Mouse (Mus musculus) left cerebral cortex, postnatal 10 days (tissue): ENCODE results near the gene Csdc2. TPM values are rescaled to one million over a fixed set of nuclear protein-coding genes. Genes with fewer than 3 reads are reported as not detected.

Experiments used
- DNase-seq, 2 experiments: peaks; one replicate each; pipeline ENCODE4 v3.0.0; 2021 to 2022; ENCODE audit warnings: low spot score in 2 of 2, mixed read lengths in 1 of 2; ENCODE audit errors: extremely low spot score in 1 of 2
- intact Hi-C: fragments of 180-260 bp; cut with DNase I; formaldehyde crosslinking; loops from one replicate; pipeline ENCODE4 v1.15.1; 2025
- total RNA-seq, 2 experiments: library from RNA; stranded (reverse); gene quantifications; 2 replicates each; pipeline ENCODE4 v1.2.3; 2021

Gene Csdc2
- total RNA-seq, 2 experiments from 2014 or later: 154 to 156 TPM

DNA sequence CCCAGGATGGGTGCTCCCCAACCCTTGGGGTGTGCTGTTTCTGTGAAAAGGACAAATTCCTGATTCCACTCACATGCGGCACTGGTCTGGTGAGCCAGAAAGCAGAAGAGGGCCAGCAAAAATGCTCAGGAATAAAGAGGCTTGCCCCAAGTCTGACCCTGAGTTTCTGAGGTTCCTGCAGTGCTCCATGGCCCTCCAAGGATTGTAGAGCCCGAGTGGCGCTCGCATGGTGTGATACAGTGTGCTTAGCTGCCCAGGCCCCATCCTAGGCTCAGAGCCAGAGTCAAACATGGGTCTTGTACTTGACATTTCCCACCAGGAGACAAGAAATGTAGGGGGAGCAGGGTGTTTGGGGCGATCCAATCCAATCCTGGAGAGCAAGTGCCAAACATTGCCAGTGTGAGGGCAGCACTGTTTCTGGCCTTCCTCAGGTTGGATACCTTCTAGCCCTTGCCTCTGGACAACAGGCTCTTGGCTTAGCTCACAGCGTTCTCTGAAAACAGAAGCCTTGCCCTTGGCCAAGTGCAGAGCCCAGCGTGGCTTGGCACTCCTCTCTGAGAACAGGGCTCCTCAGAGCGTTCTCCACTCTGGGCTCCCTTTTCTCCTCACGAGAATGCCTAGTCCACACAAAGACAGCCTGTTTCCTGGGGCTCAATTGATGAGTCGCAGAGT, 15.9 kb upstream of the Csdc2 start:
- peak in 1 of 2 experiments; percentile 55 for DNase-seq
- intact Hi-C loops: no loop called here

DNA sequence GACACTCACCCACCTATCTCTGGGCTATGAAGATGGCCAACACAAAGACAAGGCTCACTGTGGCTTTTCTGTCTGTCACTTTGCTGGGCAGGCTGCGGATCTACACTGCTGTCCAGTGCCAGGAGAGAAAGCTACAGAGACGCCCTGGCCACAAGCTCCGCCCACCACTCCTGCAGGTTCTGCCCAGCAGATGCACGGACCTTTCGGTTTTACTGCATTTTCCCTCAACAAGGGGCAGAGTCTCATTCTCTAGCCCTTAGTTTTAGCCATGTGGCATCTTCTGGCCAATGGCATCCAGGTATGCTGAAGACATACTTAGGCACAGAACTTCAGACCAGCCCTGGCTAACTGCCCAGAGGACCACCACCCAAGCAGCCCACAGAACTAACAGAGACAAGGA, 15.3 kb upstream of the Csdc2 start:
- intact Hi-C loops: no loop called here
- peak in 1 of 2 experiments; percentile 61 for DNase-seq

DNA sequence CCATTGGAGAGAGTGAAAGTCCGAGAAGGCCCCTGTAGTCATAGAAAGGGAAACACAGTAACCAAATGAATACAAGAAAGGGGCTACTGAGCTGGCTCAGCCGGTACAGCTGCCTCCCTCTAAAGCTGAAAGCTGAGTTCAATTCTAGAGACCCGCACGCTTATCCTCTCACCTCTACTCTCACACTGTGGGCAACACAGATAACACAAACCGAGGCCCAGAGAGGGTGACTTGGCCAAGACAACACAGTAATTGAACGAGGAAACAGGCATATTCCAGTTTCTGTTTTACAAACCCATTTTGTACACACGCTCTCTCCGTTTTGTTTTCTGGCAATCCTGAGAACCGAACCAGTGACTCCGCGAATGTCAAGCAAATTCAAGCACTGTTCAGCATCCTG, 11.6 kb upstream of the Csdc2 start:
- intact Hi-C loops: no loop called here
- no peak for DNase-seq

DNA sequence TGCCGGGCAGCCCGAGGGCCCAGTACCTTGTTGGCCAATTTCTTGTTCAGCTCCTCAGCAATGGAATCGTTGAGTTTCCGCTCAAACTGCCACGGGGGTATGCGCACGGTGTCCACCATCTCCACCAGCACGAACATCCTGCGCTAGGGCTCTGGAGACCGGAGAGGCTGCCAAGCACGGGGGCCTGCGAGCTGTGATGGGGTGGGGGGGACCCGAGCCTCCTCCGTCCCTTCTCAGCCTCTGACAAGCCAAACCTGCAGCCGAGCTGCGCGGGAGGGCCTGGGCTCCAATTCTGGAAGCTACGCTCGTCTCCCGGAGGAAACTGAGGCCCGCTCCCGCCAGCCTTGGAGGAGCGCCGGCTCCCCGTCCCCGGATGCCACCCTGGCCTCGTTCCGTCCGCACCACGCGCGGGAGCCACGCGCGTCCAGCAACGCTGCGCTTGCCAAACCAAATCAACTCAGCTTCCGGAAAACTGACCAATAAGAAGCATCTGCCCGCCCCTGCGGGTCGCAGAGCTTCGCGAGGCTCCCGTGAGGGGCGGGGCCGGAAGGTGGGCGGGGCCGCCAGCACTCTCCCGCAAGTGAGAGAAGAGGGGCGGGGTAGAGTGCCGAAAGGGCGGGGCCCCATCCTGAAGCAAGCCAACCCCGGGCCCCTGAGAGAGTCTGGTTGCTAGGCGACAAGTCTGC, 10.7 kb upstream of the Csdc2 start, which contains the start of gene Polr3h:
TSS of gene Polr3h (minus strand) at position 481 of the 686 bp plus-strand sequence.
- peak; percentile 95 to 99 for DNase-seq

DNA sequence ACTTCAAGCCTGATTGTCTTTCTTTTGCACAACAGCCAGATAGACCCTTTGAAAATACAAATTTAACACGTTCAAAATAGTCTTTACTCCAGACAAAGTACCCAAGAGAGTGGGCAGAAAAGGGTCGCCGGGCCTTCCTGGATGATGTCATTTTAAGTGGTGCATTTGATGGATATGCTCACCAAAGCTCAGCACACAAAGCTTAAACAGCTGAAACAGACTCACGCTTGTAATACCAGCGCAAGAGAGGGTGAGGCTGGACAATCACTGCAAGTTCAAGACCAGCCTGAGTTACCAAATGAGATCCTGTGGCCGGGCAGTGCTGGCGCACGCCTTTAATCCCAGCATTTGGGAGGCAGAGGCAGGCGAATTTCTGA, 10.1 kb upstream of the Csdc2 start:
- no peak for DNase-seq
- intact Hi-C loops: no loop called here

More for the DNA sequence above, 10.7 kb upstream of the Csdc2 start, which contains the start of gene Polr3h:
- intact Hi-C loops: no loop called here

DNA sequence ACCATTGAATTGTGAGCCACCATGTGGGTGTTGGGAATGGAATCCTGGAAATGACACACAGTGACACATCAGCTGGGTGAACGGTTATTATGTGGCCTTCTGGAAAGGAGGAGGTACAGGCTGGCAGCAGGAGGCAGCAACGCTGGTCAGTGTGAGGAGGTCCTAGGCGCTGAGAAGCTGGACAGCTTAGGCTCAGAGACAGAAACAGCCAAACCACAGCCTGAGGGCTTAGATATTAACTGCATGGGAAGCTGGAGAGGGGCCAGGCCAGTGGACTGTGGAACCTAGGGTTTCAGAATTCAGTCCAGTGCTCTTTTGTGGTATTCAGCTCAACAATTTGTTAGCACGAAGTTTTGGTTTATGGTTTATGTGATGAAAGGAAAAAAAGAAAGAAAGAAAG, 8.8 kb upstream of the Csdc2 start:
- peak in 1 of 2 experiments; percentile 62 for DNase-seq
- intact Hi-C loops: no loop called here

DNA sequence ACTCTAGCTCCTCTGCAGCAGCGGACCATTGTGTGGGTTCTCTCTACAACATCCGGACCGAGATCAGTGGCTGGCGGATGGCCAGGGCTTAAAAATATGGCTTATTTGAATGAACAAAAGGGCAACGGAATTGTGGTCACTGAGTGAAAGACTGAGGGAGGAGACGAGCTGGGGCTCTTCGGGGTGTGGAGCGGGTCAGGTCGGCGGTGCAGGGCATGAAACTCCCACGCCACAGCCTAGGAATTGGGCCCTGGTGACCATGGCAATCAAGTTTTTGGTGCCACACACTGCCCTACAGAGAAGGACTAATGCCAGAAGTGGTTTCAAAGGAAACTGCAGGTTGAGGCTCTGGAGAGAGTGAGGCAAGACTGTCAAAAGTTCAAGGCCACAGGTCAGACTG, 8.3 kb upstream of the Csdc2 start:
- peak; percentile 48 to 75 for DNase-seq
- intact Hi-C loops: no loop called here

DNA sequence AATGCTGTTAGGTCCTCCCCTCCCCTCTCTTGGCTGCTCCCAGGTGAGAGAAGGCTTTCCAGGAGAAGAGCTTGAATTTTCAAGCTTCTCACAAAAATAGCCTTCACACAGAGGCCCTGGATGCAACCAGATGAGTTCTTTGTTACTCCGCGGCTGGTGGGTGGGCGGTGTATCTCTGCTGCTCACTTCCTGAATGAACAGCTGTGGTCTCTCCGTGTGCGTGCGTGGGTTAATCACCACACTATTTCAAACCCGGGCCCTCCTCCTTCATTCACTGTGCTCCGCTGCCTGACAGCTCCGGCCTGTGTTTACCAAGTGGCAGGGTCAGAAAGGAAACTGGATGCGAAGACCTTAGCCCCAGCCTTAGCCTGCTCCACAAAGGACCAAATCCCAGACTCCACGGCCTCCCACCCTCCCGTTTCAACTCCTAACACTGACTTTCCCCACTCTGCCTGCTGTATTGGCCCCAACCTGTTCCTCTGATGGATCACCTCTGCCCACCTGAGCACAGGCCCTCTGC, 3.5 kb upstream of the Csdc2 start:
- intact Hi-C loops: no loop called here
- DNase-seq: peak in 1 of 2 experiments; percentile 70

DNA sequence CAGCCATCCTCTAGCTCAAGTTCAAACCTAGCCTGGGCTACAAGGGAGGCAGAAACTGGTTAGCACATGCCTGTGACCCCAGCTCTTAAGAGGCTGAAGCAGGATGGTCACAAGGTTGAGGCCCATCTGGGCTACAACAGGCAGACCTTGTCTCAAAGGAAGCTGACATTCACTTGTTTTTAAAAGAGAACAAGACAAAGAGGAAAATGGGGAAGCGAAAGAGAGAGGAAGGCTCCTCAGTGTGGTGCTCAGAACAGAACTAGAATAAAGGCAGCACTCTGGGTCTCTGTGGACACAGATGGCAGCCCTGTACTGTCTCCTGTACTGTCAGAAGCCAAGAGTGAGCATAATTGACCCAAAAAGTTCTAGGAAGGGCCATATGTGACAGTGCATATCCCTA, 2.6 kb upstream of the Csdc2 start:
- DNase-seq: no peak
- intact Hi-C loops: no loop called here

DNA sequence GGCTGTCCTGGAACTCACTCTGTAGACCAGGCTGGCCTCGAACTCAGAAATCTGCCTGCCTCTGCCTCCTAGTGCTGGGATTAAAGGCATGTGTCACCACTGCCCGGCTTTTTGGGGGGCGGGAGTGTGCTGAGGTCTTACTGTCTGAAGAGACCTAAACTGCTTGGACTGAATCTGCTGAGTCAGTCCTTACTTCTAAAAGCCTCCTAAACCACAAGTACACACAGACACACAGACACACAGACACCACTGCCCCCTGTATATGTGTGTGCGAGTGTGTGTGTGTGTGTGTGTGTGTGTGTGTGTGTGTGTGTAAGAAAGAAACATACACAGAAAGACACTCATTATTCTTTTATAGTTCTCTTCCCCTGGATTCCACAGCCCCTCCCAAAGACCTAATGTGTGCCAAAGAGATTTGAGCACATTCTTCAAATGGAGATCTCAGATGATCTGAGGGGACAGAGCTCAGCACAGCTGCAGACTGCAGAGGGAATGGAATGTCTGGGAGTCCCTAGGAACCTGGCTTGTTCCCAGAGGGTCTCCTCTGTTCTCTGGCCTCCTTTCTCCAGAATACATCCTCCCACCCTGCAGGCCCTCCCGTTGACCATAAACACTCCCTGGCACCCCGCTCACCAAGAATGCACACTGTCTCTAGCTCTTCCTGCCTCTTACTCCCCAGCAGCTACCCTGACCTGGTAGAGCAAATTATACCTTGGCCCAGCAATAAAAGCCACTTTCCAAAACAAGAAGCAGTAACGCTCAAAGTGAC, 506 bp upstream of the Csdc2 start:
- intact Hi-C loops: no loop called here
- peak in 1 of 2 experiments; percentile 58 for DNase-seq

DNA sequence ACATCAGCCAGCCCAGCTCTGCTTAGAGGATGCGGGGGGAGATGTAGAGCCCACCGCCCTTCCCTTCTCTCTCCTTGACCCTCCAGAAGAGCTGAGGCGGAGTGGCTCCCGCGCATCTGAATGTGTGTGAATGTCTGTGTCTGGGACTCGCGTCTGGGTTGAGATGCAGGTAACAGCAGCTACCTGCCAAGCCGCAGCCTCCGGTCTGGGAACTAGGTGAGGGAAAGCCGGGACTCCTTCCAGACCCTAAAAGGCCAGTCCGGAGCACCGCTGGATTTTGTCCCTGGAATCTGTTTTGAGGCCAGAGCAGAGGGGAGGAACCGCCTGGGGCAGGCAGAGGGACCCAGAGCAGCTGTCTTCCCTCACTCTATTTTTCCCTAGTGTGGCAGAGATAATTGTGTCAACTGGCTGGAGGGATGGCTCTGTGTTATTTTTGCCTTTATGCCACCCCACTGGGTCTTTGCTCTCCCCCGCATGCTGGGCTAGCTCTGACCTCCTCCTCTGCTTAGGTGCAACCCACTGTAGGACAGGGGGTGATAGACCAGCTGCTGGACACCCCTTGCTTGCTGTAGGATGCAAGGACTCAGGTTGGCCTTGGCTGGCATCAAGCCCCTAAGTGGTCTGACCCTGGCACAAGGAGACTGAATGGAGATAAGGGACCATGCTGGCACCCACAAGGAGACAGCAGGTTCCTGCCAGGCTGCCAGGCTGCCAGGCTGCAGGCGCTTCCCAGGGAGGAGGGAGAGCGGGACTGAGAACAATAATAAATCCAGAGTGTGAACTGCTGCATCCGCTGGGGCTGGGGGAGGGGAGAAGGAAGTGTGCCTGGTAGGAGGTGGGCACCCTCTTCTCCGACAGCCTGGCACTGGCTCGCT, 776 bp downstream of the Csdc2 start:
- intact Hi-C loops: no loop called here
- DNase-seq: peak; percentile 58 to 83

DNA sequence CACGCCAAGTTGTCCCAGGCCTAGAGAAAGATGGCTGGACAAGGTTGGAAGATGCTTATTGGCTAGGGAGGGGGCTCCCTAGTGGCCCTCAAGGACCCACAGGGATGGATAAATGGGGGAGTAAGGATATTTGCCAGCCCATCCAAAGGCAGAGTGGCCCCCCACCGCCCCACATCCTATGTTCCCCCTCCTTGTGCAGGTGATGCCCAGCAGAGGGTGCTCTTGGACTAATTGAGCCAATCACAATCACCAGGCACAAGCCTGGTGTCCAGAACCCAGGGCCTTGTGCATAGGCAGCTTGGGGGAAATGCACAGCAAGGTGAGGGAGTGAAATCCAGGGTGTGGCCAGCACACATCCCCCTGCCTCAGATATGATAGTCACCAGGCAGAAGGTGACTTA, 1.7 kb downstream of the Csdc2 start:
- peak in 1 of 2 experiments; percentile 73 for DNase-seq
- intact Hi-C loops: no loop called here

DNA sequence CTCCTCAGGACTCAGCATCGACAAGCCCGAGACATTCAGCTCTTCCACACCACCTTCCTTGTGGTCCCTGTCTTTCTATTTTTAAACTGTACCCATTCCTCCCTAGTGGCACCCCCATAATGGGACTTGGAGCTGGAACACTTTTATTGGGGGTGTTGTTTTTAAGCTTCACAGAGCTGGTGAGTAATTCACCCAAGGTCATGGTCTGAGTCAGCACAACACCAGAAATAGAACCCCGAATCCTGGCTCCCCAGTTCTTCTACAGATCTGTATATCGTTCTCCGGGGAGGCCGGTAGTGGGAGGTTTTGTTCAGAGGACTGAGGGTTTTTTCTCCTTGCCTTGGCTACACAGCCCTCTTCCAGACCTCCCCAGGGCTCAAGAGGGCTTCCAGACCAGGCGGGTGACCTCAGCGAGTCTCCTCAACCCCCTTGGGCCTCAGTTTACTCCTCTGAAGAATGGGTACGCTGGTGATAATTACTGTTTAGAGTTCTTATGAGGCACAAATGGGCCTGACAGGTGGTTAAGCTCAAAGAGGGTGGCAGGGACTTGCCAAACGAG, 2.7 kb downstream of the Csdc2 start:
- intact Hi-C loops: no loop called here

DNA sequence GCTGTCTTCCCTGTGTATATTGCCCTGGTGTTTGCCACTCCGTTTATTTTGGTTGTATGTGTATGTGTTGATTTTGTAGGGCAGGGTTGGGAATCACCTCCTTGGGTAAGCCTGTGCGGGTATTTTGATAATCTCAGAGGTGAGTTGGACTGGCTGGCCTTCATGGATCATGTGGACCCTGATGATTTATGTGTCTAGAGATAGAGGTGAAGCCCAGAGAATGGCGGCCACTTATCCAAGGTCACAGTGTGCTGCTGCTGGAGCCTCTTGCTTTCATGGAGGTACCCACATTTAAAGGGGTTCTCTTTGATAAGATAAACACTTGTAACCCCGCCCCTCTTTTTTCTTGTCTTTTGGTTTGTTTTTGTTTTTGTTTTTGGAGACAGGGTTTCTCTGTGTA, 3.2 kb downstream of the Csdc2 start:
- DNase-seq: no peak
- intact Hi-C loops: no loop called here

More for the DNA sequence above, 2.7 kb downstream of the Csdc2 start:
- no peak for DNase-seq

DNA sequence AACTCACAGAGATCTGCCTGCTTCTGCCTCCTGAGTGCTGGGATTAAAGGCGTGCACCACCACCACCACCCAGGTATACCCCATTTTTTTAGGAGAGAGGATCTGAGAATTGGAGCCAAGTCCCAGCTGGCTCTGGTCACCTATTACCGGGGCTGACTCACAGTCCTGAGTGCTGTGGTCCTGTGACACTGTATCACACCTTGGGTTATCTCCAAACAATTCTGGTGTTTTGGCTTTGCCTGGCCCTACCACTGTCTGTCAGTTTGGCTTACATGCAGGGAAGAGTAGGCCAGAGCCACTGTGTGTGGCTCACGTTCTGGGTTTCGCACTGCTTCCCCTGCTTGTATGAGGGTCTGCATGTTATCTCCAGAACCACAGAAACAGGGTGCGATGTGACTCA, 3.7 kb downstream of the Csdc2 start:
- intact Hi-C loops: no loop called here
- no peak for DNase-seq

DNA sequence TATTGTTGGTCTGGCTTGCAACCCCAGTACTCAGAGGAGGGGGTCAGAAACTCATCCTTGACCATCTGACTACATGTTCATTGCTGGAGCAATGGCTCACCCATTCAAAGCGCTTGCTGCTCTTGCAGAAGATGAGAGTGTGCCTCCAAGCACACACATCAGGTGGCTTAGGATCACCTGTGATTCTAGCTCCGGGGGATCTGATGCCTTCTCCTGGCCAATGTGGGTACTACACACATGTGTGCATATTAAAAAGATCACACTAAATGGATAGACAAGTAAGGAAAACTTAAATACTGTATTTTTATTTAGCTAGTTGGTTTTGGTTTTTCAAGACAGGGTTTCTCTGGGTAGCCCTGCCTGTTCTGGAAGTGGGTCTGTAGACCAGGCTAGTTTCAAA, 4.5 kb downstream of the Csdc2 start:
- no peak for DNase-seq
- intact Hi-C loops: no loop called here

DNA sequence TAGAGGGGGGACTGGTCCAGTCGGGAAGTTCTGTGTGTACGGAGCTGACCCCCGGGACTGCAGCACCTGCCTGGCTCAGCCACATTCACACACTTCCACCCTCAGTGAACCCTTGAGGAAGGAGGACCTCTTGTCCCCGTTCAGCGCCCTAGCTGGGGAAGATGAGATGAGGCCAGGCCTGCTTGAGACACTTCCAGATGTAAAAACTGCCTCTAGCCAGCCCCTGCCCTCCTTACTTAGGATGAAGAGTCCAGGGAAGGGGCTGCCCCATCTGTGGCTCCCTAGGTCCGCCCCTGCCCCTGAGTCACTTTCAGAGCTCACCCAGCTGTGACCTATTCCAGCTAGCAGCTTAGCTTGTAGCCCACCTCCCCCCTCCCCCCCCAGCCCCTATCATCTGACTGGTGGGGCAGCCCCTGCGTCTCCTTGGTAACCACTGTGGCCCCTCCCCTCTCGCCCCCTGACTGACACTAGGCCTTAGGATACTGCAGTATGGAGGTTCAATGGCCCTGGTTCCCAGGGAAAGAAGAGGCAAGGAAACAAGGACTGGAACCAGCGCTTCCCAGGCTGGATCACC, 6.7 kb downstream of the Csdc2 start:
- intact Hi-C loops: no loop called here
- DNase-seq: no peak

DNA sequence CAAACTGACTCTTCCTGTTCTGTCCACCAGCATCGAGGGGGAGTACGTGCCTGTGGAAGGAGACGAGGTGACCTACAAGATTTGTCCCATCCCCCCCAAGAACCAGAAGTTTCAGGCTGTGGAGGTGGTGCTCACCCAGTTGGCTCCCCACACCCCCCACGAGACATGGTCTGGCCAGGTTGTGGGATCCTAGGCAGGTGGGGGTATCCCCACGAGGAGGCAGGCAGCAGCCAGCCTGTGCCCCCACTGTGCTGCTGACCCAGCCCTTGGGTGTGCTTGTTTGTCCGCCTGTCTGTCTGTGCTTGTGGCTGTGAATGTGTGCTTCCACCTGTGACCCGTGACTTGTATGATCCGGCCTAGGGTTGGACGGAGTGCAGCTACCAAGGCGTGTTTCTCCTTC, 12.5 kb downstream of the Csdc2 start:
- no peak for DNase-seq
- intact Hi-C loops: no loop called here
